Mouse (Mus musculus): ENCODE data around the gene Stard3.

DNA sequence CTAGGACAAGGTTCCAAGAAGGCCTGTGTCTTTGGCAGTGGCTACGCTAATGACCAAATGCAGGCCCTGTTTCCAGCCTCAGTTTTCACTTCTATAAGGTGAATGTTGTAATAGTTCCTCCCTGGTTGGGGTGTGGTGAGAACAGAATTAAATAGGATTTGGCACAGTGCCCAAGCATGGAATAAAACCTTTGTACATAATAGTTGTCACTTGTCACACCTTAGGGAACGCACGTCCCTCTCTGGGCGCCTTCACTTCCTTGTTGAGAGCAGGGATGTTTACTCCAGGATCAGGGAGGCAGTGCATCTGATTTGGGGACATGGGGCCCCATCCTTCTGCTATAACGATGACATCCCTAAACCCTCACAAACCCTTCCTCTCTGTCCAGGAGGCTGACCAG is 70.3 kb downstream of the Stard3 start:
- TF ChIP-seq CTCF (IDR thresholded peaks at IDR 0.05; ENCODE audit: borderline replicate concordance, insufficient read depth, low read length) (no peak), POLR2A (IDR thresholded peaks at IDR 0.05; ENCODE audit: low read depth, low read length) (no peak)
